Mouse (Mus musculus): ENCODE data around the gene Cnih2. TPM values are rescaled to one million over a fixed set of nuclear protein-coding genes. Genes with fewer than 3 reads are reported as not detected.

The Cnih2 gene
- polyA plus RNA-seq, 1 experiment from 2014 or later, result 0.70 TPM

DNA sequence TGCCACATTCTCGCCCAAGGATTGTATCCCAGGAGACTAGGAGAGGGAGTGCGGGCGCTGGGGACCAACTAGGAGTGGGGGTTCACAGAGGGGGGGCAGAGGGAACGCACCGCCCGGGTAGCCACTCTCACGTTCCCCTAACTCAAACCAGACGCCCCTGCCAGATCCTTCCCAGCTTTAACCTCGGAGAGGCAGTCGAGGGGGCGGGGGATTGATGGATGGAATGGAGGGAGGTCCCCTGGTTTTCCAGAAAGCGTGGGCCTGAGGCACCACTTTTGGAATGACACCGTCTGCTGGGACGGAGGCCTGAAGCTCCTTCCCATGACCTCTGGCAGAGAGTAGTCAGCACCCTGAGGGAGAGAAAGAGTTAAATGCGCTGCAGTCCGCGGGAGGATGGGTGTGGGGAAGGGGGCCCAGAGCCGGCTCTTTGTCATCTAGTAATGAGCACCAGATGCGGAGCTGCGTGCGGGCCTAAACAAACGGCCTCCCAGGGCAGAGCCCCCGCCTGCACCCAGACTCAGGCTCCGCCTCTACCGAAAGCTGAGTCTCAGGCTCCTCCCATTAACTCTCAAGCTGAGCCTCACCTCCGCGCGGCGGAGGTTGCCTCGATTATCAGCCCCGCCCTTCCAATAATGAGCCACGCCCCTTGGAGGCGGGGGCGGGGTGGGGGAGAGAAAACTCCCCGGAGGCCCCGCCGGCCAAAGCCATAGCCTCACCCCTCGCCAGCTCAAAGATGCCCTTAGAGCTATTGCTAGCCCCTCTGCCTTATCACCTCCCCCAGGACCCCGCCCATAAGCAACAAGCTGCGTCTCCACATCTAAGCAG lies 26.6 kb downstream of the Cnih2 start:
- 0 out of 2 replicates have a peak, but pooled peaks cover 11% of the 10 kb centered on the region for H3K27me3 ChIP-seq (replicated peaks; ENCODE audit: insufficient read depth, low read length)
- ATAC-seq (peak; percentile 80), DNase-seq (ENCODE audit: low spot score) (peak; percentile 92)
- H3K4me3 ChIP-seq (ENCODE audit: low read depth, low read length), result peak overlapping the region; percentile 41
- TF ChIP-seq CTCF (IDR thresholded peaks at IDR 0.05) (no peak), EP300 (IDR thresholded peaks at IDR 0.05) (no peak)
- H3K36me3 ChIP-seq (ENCODE audit: insufficient read depth, low read length), result no peaks in the 10 kb centered on the region
- peak overlapping the region; percentile 70 for H3K4me2 ChIP-seq (replicated peaks; ENCODE audit: low read depth, low read length)
- peak overlapping the region; percentile 11; the same call in 1 of the 2 replicates for H3K27ac ChIP-seq (ENCODE audit: low read length)
- H3K9me3 ChIP-seq (ENCODE audit: low read length), result no peaks in the 10 kb centered on the region
- peaks cover 14% of the 10 kb centered on the region; the same call in 1 of the 2 replicates for H3K4me1 ChIP-seq (ENCODE audit: insufficient read depth, low read depth, low read length)
- H3K9ac ChIP-seq (replicated peaks; ENCODE audit: low read depth), result 0 out of 2 replicates have a peak overlapping the region, but pooled peaks have one; percentile 16
- whole genome bisulfite sequencing, result 2% methylated on average over 38 of the region's 40 CpGs

- Histone ChIP-seq H3K27ac (ENCODE audit: low read length) (0 out of 2 replicates have a peak overlapping the region, but pooled peaks have one; percentile 2), H3K27me3 (replicated peaks; ENCODE audit: insufficient read depth, low read length) (0 out of 2 replicates have a peak, but pooled peaks cover 11% of the 10 kb centered on the region), H3K9ac (replicated peaks; ENCODE audit: low read depth) (0 out of 2 replicates have a peak overlapping the region, but pooled peaks have one; percentile 16), H3K36me3 (ENCODE audit: insufficient read depth, low read length) (no peaks in the 10 kb centered on the region), H3K4me3 (ENCODE audit: low read depth, low read length) (peak overlapping the region; percentile 41; the same call in 1 of the 2 replicates), H3K9me3 (ENCODE audit: low read length) (no peaks in the 10 kb centered on the region), H3K4me1 (ENCODE audit: insufficient read depth, low read depth, low read length) (peaks cover 14% of the 10 kb centered on the region; the same call in 1 of the 2 replicates), H3K4me2 (replicated peaks; ENCODE audit: low read depth, low read length) (peak overlapping the region; percentile 70)
- WGBS, result 15% methylated on average over 11 of the region's 11 CpGs
- no peak for ATAC-seq
- no peak for DNase-seq (ENCODE audit: low spot score)
- TF ChIP-seq EP300 (IDR thresholded peaks at IDR 0.05) (no peak), CTCF (IDR thresholded peaks at IDR 0.05) (no peak)
Observed at GRCm38 (mm10) chr19:5071077-5071476, 27.2 kb downstream of the Cnih2 start.

DNA sequence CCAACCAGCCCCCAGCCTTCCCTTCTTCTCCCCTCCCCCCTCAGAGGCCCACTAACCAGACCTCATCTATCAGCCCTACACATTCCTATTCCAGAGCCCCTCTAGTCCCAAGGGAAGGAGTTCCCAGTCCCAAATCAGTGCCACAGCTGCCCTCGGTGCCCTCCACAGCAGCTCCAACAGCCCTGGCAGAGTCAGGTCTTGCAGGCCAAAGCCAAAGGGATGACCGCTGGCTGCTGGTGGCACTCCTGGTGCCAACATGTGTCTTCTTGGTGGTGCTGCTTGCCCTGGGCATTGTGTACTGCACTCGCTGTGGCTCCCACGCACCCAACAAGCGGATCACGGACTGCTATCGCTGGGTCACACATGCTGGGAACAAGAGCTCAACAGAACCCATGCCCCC lies 28.3 kb downstream of the Cnih2 start:
- no peak for TF ChIP-seq EP300 (IDR thresholded peaks at IDR 0.05)
- Histone ChIP-seq H3K4me3 (ENCODE audit: low read depth, low read length) (no peak overlapping the region; the same call in 1 of the 2 replicates), H3K9me3 (ENCODE audit: low read length) (no peaks in the 10 kb centered on the region), H3K4me1 (ENCODE audit: insufficient read depth, low read depth, low read length) (peaks cover 14% of the 10 kb centered on the region; the same call in 1 of the 2 replicates), H3K27me3 (replicated peaks; ENCODE audit: insufficient read depth, low read length) (0 out of 2 replicates have a peak, but pooled peaks cover 11% of the 10 kb centered on the region), H3K36me3 (ENCODE audit: insufficient read depth, low read length) (no peaks in the 10 kb centered on the region), H3K27ac (ENCODE audit: low read length) (no peak overlapping the region), H3K4me2 (replicated peaks; ENCODE audit: low read depth, low read length) (peak overlapping the region; percentile 70; the same call in 1 of the 2 replicates), H3K9ac (replicated peaks; ENCODE audit: low read depth) (no peak overlapping the region)
- DNase-seq (ENCODE audit: low spot score) (no peak), ATAC-seq (no peak)
- WGBS, result 67% methylated on average over 7 of the region's 7 CpGs

GRCm38 (mm10) chr19:5069486-5069885 lies 28.8 kb downstream of the Cnih2 start:
- H3K9me3 ChIP-seq (ENCODE audit: low read length), result no peaks in the 10 kb centered on the region
- H3K4me1 ChIP-seq (ENCODE audit: insufficient read depth, low read depth, low read length), result peaks cover 14% of the 10 kb centered on the region; the same call in 1 of the 2 replicates
- H3K4me2 ChIP-seq (replicated peaks; ENCODE audit: low read depth, low read length), result peak overlapping the region; percentile 70; the same call in 1 of the 2 replicates
- WGBS, result 62% methylated on average over 5 of the region's 5 CpGs
- TF ChIP-seq EP300 (IDR thresholded peaks at IDR 0.05) (no peak), CTCF (IDR thresholded peaks at IDR 0.05) (no peak)
- ATAC-seq (no peak), DNase-seq (ENCODE audit: low spot score) (no peak)
- H3K27me3 ChIP-seq (replicated peaks; ENCODE audit: insufficient read depth, low read length), result 0 out of 2 replicates have a peak, but pooled peaks cover 11% of the 10 kb centered on the region
- H3K36me3 ChIP-seq (ENCODE audit: insufficient read depth, low read length), result no peaks in the 10 kb centered on the region
- no peak overlapping the region for H3K4me3 ChIP-seq (ENCODE audit: low read depth, low read length)
- H3K27ac ChIP-seq (ENCODE audit: low read length), result no peak overlapping the region
- no peak overlapping the region for H3K9ac ChIP-seq (replicated peaks; ENCODE audit: low read depth)

GRCm38 (mm10) chr19:5068570-5069234 lies 29.6 kb downstream of the Cnih2 start:
- DNase-seq (ENCODE audit: low spot score), result no peak
- H3K27ac ChIP-seq (ENCODE audit: low read length), result no peak overlapping the region
- no peaks in the 10 kb centered on the region for H3K36me3 ChIP-seq (ENCODE audit: insufficient read depth, low read length)
- no peak for TF ChIP-seq EP300 (IDR thresholded peaks at IDR 0.05)
- no peak; the same call in 1 of the 2 replicates for TF ChIP-seq CTCF (IDR thresholded peaks at IDR 0.05)
- H3K9ac ChIP-seq (replicated peaks; ENCODE audit: low read depth), result peak overlapping the region; percentile 6
- peak overlapping the region; percentile 41 for H3K4me3 ChIP-seq (ENCODE audit: low read depth, low read length)
- no peaks in the 10 kb centered on the region for H3K9me3 ChIP-seq (ENCODE audit: low read length)
- H3K27me3 ChIP-seq (replicated peaks; ENCODE audit: insufficient read depth, low read length), result 0 out of 2 replicates have a peak, but pooled peaks cover 11% of the 10 kb centered on the region
- peak overlapping the region; percentile 70 for H3K4me2 ChIP-seq (replicated peaks; ENCODE audit: low read depth, low read length)
- H3K4me1 ChIP-seq (ENCODE audit: insufficient read depth, low read depth, low read length), result peaks cover 14% of the 10 kb centered on the region; the same call in 1 of the 2 replicates
- no peak for ATAC-seq
- WGBS, result 33% methylated on average over 21 of the region's 21 CpGs
